Mouse (Mus musculus) MEL (cell line): ENCODE results near the gene Ptpn12.
"Not testable (repeated sequence)": the region's sequence is repeated elsewhere in the genome, so short reads cannot be mapped to it uniquely, and the experiment has no call there.

ENCODE experiments used
- CTCF ChIP-seq, 3 experiments: IDR thresholded peaks in 2 of 3; conservative IDR thresholded peaks in 1 of 3; 2 replicates each; pipeline ENCODE4 v1.5.1; 2011 to 2012; ENCODE audit warnings: low read length in 3 of 3, low read depth in 2 of 3, mild to moderate bottlenecking in 2 of 3, improper control_type of control experiment in 1 of 3, inconsistent platforms in 1 of 3, mixed read lengths in 1 of 3, moderate library complexity in 1 of 3; ENCODE audit not compliant: control insufficient read depth in 1 of 3, insufficient read depth in 1 of 3, poor library complexity in 1 of 3, severe bottlenecking in 1 of 3
- EP300 ChIP-seq, 2 experiments: IDR thresholded peaks; 2 replicates each; pipeline ENCODE4 v1.6.1; 2011; ENCODE audit warnings: improper control_type of control experiment in 2 of 2, low read length in 2 of 2, low read depth in 1 of 2, mild to moderate bottlenecking in 1 of 2
- JUND ChIP-seq: IDR thresholded peaks from 2 replicates; pipeline ENCODE4 v1.6.1; 2011; ENCODE audit warnings: low read depth, mild to moderate bottlenecking, improper control_type of control experiment, low read length
- MAX ChIP-seq: IDR thresholded peaks from 2 replicates; pipeline ENCODE4 v1.6.1; 2011; ENCODE audit warnings: low read length, improper control_type of control experiment
- MXI1 ChIP-seq: IDR thresholded peaks from 2 replicates; pipeline ENCODE4 v1.6.1; 2011; ENCODE audit warnings: mild to moderate bottlenecking, low read depth, low read length, improper control_type of control experiment

DNA sequence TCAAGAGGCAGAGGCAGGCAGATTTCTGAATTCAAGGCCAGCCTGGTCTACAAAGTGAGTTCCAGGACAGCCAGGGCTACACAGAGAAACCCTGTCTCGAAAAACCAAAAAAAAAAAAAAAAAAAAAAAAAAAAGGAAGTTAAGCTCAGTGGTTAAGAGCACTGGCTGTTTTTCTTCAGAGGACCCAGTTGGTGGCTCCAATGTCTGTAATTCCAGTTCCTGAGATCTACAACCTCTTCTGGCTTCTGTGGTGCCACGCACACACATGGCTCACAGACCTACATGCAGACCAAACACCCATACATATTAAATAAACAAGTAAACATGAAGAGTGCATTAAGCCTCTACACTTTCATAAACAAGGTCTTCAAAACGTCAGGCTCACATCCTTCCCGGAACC lies 111.9 kb downstream of the Ptpn12 start:
- not testable (repeated sequence) for TF ChIP-seq MAX; JUND; EP300 (IDR thresholded peaks at IDR 0.05; ENCODE audit: low read depth in 1 of 2, low read length in 2 of 2); CTCF (IDR thresholded peaks at IDR 0.05 in 2 of 3, conservative IDR thresholded peaks at IDR 0.05 in 1 of 3; ENCODE audit: control insufficient read depth in 1 of 3, insufficient read depth in 1 of 3, low read depth in 2 of 3, low read length in 3 of 3, poor library complexity in 1 of 3, severe bottlenecking in 1 of 3); MXI1
